Mouse (Mus musculus): ENCODE results near the gene Efl1. TPM values are rescaled to one million over a fixed set of nuclear protein-coding genes. Genes with fewer than 3 reads are reported as not detected.
A peak's percentile ranks its signal among the peaks of the same experiment; 100 is the strongest.

Efl1 gene
- polyA plus RNA-seq, 1 experiment from 2014 or later = 19.2 TPM

DNA sequence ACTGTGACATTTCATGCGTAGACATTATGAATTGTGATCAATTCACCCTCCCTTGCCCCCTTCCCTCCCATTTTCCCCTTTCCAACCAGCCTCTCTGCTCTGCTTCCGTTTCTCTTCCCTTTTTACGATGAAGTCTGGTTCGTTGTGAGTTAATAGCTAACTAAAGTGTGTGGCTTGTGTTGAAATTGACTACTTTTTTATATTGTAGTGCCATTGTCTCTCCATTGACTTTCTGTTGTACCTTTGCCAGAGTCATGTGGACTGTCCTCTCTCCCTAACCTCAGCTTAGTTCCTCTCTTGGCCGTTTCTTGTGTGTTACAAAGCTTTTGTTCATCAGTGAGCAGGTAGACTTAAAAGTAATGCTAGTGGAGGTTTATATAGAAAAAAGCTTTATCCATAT lies 27.6 kb downstream of the Efl1 start:
- H3K4me3 ChIP-seq (replicated peaks; ENCODE audit: low read length) = no peak overlapping the region
- H3K4me2 ChIP-seq (ENCODE audit: low read length) = no peak overlapping the region
- no peaks in the 10 kb centered on the region for H3K9me3 ChIP-seq (ENCODE audit: control insufficient read depth, low read length)
- no peaks in the 10 kb centered on the region for H3K27me3 ChIP-seq (replicated peaks; ENCODE audit: control insufficient read depth, insufficient read depth, low read length)
- WGBS = 87% methylated on average over 5 of the region's 5 CpGs
- no peaks in the 10 kb centered on the region for H3K4me1 ChIP-seq (replicated peaks; ENCODE audit: control insufficient read depth, insufficient read depth, low read length)
- H3K36me3 ChIP-seq (ENCODE audit: control insufficient read depth, insufficient read depth) = peaks cover 7% of the 10 kb centered on the region
- ATAC-seq = no peak
- no peak overlapping the region for H3K9ac ChIP-seq (replicated peaks; ENCODE audit: low read depth, low read length)
- no peak overlapping the region for H3K27ac ChIP-seq (ENCODE audit: low read length)

DNA sequence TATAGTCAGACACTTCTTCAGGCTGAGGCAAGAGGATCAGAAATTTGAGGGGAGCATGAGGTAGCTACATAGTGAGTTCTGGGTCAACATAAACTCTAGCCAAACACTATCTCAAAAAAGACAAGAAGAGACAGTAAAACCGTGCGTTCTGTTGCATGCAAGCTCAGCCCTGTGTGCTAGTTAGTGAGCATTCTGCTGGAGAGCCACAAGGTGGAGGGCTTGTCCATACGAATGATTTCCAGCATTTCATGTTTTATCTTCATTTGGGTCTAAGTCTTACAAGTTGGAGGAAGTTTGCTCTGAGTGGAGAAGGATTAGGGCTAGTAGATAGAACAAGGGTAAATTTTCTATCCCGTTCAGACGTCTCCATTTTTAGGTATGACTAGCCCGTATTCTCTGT lies 28.4 kb downstream of the Efl1 start:
- Histone ChIP-seq H3K9me3 (ENCODE audit: control insufficient read depth, low read length) (no peaks in the 10 kb centered on the region), H3K9ac (replicated peaks; ENCODE audit: low read depth, low read length) (no peak overlapping the region), H3K27me3 (replicated peaks; ENCODE audit: control insufficient read depth, insufficient read depth, low read length) (no peaks in the 10 kb centered on the region), H3K4me2 (ENCODE audit: low read length) (no peak overlapping the region), H3K4me3 (replicated peaks; ENCODE audit: low read length) (no peak overlapping the region), H3K27ac (ENCODE audit: low read length) (no peak overlapping the region), H3K4me1 (replicated peaks; ENCODE audit: control insufficient read depth, insufficient read depth, low read length) (no peaks in the 10 kb centered on the region), H3K36me3 (ENCODE audit: control insufficient read depth, insufficient read depth) (peaks cover 3% of the 10 kb centered on the region; the same call in 1 of the 2 replicates)
- ATAC-seq = 0 out of 2 replicates have a peak, but pooled peaks have one; percentile 33
- WGBS = 91% methylated on average over 6 of the region's 6 CpGs

DNA sequence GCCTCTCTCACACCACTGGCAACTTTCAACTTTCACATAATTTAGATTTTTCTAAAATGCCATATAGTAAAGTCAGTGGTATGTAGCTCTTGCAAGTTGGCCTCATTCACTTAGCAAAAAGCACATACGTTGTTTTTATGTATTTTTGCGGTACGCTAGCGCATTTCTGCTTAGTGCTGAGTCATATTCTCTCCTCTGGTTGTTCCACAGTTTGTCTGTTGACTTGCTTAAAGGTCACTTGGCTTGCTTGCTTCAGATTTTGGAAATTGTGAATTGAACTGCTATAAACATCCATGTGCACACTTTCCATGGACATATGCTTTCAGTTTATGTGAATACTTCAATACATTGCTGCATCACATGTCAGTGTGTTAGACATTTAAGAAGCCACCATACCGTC lies 31.5 kb downstream of the Efl1 start:
- Histone ChIP-seq H3K27me3 (replicated peaks; ENCODE audit: control insufficient read depth, insufficient read depth, low read length) (no peaks in the 10 kb centered on the region), H3K36me3 (ENCODE audit: control insufficient read depth, insufficient read depth) (peaks cover 5% of the 10 kb centered on the region), H3K9me3 (ENCODE audit: control insufficient read depth, low read length) (no peaks in the 10 kb centered on the region), H3K4me1 (replicated peaks; ENCODE audit: control insufficient read depth, insufficient read depth, low read length) (no peaks in the 10 kb centered on the region), H3K27ac (ENCODE audit: low read length) (no peak overlapping the region), H3K9ac (replicated peaks; ENCODE audit: low read depth, low read length) (no peak overlapping the region), H3K4me3 (replicated peaks; ENCODE audit: low read length) (no peak overlapping the region), H3K4me2 (ENCODE audit: low read length) (no peak overlapping the region)
- no peak for ATAC-seq
- 92% methylated on average over 5 of the region's 5 CpGs for WGBS

DNA sequence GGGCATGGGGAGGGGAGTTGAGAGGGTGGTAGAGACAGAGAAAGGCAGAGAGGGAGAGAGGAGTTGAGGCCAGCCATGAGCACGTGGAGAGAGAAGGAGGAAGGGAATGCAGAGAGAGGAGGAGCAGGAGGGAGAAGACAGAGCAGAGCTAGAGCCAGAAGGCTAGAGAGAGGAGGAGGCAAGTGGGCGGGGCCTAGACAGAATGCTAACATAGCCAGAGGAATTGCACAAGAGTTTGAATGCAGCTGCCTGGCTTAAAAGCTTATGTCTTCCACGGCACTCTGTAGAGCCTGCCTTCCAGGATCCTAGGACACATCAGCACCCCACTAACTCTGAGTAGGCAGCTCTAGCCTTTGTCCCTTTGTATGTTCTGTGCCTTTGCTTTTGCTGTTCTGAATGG lies 40.3 kb downstream of the Efl1 start:
- Histone ChIP-seq H3K36me3 (ENCODE audit: control insufficient read depth, insufficient read depth) (peaks cover 22% of the 10 kb centered on the region), H3K27me3 (replicated peaks; ENCODE audit: control insufficient read depth, insufficient read depth, low read length) (no peaks in the 10 kb centered on the region), H3K4me3 (replicated peaks; ENCODE audit: low read length) (no peak overlapping the region), H3K4me1 (replicated peaks; ENCODE audit: control insufficient read depth, insufficient read depth, low read length) (no peaks in the 10 kb centered on the region), H3K9ac (replicated peaks; ENCODE audit: low read depth, low read length) (no peak overlapping the region), H3K27ac (ENCODE audit: low read length) (no peak overlapping the region), H3K9me3 (ENCODE audit: control insufficient read depth, low read length) (no peaks in the 10 kb centered on the region), H3K4me2 (ENCODE audit: low read length) (no peak overlapping the region)
- peak; percentile 66 for ATAC-seq
- WGBS = 41% methylated on average over 3 of the region's 3 CpGs

DNA sequence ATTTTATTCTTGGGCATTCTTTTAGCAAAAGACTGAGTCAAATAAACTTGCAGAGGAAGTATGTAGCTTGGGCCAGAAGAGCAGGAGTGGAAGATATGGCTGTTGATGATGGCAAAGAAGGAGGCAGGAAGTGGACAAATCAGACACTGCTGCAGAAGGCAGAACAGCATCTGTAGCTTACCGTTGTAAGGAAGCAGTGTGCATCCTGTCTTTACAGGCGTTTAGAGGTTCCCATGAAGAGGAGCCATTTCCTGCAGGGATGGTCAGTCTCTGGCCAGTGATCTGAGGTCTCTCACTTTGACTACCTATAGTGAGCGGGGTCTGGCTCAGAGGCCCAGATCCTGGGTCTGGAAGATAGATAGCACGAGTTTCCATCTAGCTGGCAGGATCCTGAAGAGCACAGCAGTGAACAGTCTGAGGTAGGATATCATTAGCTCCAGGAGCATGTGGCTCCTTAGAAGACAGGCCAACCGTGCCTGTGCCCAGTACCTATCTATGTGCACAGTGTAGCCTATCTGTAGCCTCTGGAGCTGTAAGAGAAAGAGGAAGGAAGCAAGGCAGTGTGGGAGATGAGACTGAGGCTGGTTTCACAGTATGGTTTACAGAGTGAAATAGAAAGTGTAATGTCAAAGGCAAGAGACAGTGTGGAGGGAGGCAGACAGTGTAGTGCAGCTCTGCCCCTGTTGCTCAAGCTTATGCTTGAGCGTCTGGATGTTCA lies 42.8 kb downstream of the Efl1 start:
- no peak overlapping the region for H3K9ac ChIP-seq (replicated peaks; ENCODE audit: low read depth, low read length)
- WGBS = 94% methylated on average over 6 of the region's 6 CpGs
- no peaks in the 10 kb centered on the region for H3K9me3 ChIP-seq (ENCODE audit: control insufficient read depth, low read length)
- no peak overlapping the region for H3K4me2 ChIP-seq (ENCODE audit: low read length)
- no peaks in the 10 kb centered on the region for H3K27me3 ChIP-seq (replicated peaks; ENCODE audit: control insufficient read depth, insufficient read depth, low read length)
- H3K4me1 ChIP-seq (replicated peaks; ENCODE audit: control insufficient read depth, insufficient read depth, low read length) = no peaks in the 10 kb centered on the region
- H3K36me3 ChIP-seq (ENCODE audit: control insufficient read depth, insufficient read depth) = peaks cover 14% of the 10 kb centered on the region
- H3K4me3 ChIP-seq (replicated peaks; ENCODE audit: low read length) = no peak overlapping the region
- H3K27ac ChIP-seq (ENCODE audit: low read length) = no peak overlapping the region
- ATAC-seq = no peak

DNA sequence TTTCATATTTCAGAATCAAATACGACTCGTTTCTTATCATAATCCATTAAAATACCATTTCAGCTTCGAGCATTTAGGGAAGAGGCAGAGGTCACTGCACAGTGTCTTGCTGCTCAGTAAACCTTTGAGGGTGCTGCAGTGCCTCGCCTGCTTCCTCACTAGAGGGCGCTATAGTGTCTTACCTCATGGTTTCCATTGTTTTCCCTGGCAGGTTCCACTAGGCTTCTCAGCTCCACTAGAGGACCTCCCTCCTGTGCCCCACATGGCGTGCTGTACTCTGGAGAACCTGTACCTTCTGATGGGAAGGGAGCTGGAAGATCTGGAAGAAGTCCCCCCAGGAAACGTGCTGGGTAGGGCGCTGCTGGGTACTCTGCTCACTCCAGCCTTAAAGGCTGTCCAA lies 49.3 kb downstream of the Efl1 start:
- H3K4me2 ChIP-seq (ENCODE audit: low read length) = no peak overlapping the region
- H3K4me3 ChIP-seq (replicated peaks; ENCODE audit: low read length) = no peak overlapping the region
- ATAC-seq = no peak
- H3K9me3 ChIP-seq (ENCODE audit: control insufficient read depth, low read length) = no peaks in the 10 kb centered on the region
- H3K4me1 ChIP-seq (replicated peaks; ENCODE audit: control insufficient read depth, insufficient read depth, low read length) = no peaks in the 10 kb centered on the region
- WGBS = 76% methylated on average over 8 of the region's 8 CpGs
- no peak overlapping the region for H3K27ac ChIP-seq (ENCODE audit: low read length)
- H3K9ac ChIP-seq (replicated peaks; ENCODE audit: low read depth, low read length) = no peak overlapping the region
- H3K27me3 ChIP-seq (replicated peaks; ENCODE audit: control insufficient read depth, insufficient read depth, low read length) = no peaks in the 10 kb centered on the region
- peaks cover 15% of the 10 kb centered on the region for H3K36me3 ChIP-seq (ENCODE audit: control insufficient read depth, insufficient read depth)

DNA sequence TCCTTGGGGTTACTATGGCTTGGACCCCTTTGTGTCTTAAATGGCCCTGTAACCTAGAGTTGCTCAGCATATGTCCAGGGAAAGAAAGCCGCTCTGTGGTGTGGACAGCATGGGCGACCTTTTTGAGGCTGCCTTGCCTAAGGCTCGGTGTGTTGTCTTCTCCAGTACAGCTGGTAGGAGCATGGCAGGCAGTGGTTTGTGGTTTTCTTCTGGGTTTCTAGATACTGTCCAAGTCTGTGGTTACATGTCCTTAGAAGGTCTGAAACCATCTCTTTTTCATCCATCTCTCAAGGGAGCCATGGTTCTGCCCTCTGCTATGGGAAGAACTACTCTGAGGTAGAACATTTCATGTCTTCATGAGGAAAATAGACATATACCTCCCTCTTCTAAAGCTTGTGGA lies 50.6 kb downstream of the Efl1 start:
- Histone ChIP-seq H3K9me3 (ENCODE audit: control insufficient read depth, low read length) (no peaks in the 10 kb centered on the region), H3K27ac (ENCODE audit: low read length) (no peak overlapping the region), H3K36me3 (ENCODE audit: control insufficient read depth, insufficient read depth) (peaks cover 4% of the 10 kb centered on the region), H3K27me3 (replicated peaks; ENCODE audit: control insufficient read depth, insufficient read depth, low read length) (no peaks in the 10 kb centered on the region), H3K4me1 (replicated peaks; ENCODE audit: control insufficient read depth, insufficient read depth, low read length) (no peaks in the 10 kb centered on the region), H3K9ac (replicated peaks; ENCODE audit: low read depth, low read length) (no peak overlapping the region), H3K4me2 (ENCODE audit: low read length) (no peak overlapping the region), H3K4me3 (replicated peaks; ENCODE audit: low read length) (no peak overlapping the region)
- no peak for ATAC-seq
- WGBS = 93% methylated on average over 3 of the region's 3 CpGs

DNA sequence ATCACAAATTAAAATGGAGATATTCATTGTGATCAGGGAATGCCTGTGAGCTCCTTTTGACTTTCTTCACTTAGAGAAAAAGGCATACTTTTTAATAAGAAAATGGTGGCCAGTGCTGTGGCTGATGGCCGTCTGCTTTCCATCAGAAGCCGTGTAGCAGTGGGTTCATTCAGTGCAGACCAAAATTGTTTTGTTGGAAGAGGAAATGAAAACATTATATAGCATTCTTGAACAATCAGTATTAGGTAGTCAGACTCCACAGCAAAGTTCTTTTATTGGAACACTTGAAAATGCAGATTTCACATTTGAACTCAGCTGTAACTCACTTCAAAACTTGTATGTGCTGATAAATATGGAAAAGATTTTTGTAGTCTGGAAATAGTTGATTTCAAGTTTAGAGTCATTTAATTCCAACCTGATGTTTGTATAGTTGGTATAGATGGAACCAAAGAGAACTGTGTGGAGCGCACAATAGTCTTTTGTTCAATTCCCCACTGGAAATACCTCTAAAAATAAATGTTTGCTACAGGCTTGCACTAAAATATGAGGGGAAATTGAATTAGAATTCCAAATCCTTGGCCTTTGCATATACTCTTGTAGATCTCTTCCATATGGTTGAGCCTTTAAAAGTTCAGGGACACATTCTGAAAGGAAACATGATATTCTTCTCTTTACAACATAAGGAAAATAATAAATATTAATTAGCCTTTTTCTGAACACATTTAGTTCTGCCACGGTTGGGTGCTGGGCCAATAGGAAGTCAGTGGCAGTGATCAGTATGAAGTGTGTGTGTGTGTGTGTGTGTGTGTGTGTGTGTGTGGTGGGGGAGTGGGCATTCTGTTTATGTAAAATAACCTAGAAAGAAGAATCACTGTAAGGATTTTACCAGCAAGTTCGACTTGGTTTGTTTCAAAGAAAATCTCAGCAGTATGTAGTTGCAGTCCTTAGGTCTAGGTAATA lies 54.2 kb downstream of the Efl1 start:
- Histone ChIP-seq H3K27ac (ENCODE audit: low read length) (no peak overlapping the region), H3K27me3 (replicated peaks; ENCODE audit: control insufficient read depth, insufficient read depth, low read length) (no peaks in the 10 kb centered on the region), H3K9ac (replicated peaks; ENCODE audit: low read depth, low read length) (no peak overlapping the region), H3K4me2 (ENCODE audit: low read length) (no peak overlapping the region), H3K9me3 (ENCODE audit: control insufficient read depth, low read length) (no peaks in the 10 kb centered on the region), H3K4me1 (replicated peaks; ENCODE audit: control insufficient read depth, insufficient read depth, low read length) (no peaks in the 10 kb centered on the region), H3K36me3 (ENCODE audit: control insufficient read depth, insufficient read depth) (peaks cover 4% of the 10 kb centered on the region), H3K4me3 (replicated peaks; ENCODE audit: low read length) (no peak overlapping the region)
- no peak for ATAC-seq
- 65% methylated on average over 5 of the region's 5 CpGs for WGBS

DNA sequence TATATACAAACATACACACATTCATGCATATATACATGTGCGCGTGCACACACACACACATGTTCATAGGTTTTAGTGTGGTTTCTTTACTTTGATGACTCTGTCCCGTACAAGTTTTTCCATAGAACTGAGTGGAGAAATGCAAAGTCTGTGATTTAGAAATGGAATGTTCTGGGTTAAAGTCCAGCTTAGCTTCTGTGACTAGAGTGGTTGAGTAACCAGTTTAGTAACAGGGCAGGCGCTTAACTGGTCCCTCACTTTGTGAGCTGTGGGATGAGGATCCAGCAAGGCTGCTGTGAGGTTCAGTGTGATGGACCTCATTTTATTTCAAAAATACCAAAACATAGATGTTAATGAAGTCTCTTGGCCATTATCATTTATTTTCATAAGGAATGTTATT lies 60.8 kb downstream of the Efl1 start:
- H3K4me1 ChIP-seq (replicated peaks; ENCODE audit: control insufficient read depth, insufficient read depth, low read length) = no peaks in the 10 kb centered on the region
- H3K9me3 ChIP-seq (ENCODE audit: control insufficient read depth, low read length) = no peaks in the 10 kb centered on the region
- H3K4me3 ChIP-seq (replicated peaks; ENCODE audit: low read length) = no peak overlapping the region
- 94% methylated on average over 4 of the region's 4 CpGs for WGBS
- no peak overlapping the region for H3K4me2 ChIP-seq (ENCODE audit: low read length)
- no peaks in the 10 kb centered on the region for H3K36me3 ChIP-seq (ENCODE audit: control insufficient read depth, insufficient read depth)
- ATAC-seq = no peak
- no peaks in the 10 kb centered on the region for H3K27me3 ChIP-seq (replicated peaks; ENCODE audit: control insufficient read depth, insufficient read depth, low read length)
- H3K27ac ChIP-seq (ENCODE audit: low read length) = no peak overlapping the region
- no peak overlapping the region for H3K9ac ChIP-seq (replicated peaks; ENCODE audit: low read depth, low read length)
